ENCODE assay signal across 19 mouse cellular contexts in the genomic region with DNA sequence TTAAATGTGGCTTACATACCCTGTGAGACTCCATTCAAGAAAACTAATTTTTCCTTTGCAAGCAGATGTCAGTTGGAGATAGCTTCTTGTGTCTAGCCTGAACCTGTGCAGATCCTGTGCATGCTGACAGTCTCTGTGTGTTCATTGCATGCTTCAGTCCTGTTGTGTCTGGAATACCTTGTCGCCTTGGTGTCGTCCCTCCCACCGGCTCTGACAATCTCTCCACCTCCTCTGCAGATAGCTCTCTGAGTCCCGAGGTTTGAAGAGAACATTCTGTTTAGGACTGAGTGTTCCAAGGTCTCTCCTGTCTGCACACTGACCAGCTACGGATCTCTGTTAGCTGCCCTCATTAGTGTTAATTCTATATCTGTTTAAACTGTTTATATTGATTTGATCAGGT.
"Had no signal": no experiment of that assay in that cellular context is flagged by ENCODE, and none has a peak within 500 bp of the region (broad histone marks: within the 10 kb centered on the region; RNA-seq: fewer than 3 reads in every experiment).

No protein-coding gene starts in this region.

- H3K27me3 ChIP-seq: neural tube, embryonic 13.5 days; neural tube, embryonic 15.5 days had no signal

- H3K36me3 ChIP-seq: midbrain, embryonic 10.5 days; midbrain, embryonic 12.5 days; neural tube, embryonic 13.5 days; neural tube, embryonic 15.5 days had no signal

- H3K9ac ChIP-seq: lung, embryonic 14.5 days; midbrain, embryonic 12.5 days; neural tube, embryonic 13.5 days; neural tube, embryonic 15.5 days had no signal

- H3K9me3 ChIP-seq: midbrain, embryonic 10.5 days; midbrain, embryonic 12.5 days; neural tube, embryonic 13.5 days; neural tube, embryonic 15.5 days had no signal

- H3K4me3 ChIP-seq: midbrain, embryonic 10.5 days; midbrain, embryonic 12.5 days; myocyte; neural tube, embryonic 13.5 days; neural tube, embryonic 15.5 days had no signal

- H3K4me1 ChIP-seq: midbrain, embryonic 10.5 days; midbrain, embryonic 12.5 days; neural tube, embryonic 15.5 days had no signal

- ATAC-seq: midbrain, embryonic 16.5 days had no signal

- H3K4me2 ChIP-seq: lung, embryonic 14.5 days; midbrain, embryonic 12.5 days; neural tube, embryonic 13.5 days; neural tube, embryonic 15.5 days had no signal

- DNase-seq: lung, adult 18-20 months; lung, embryonic 14.5 days; lung, postnatal 10 days; lung, postnatal 4 days; midbrain, embryonic 14.5 days; retina, postnatal 1 day; right cerebral cortex, adult 18-20 months; right cerebral cortex, postnatal 25 days; right cerebral cortex, postnatal 4 days; spleen, adult 18-20 months; thymus, adult 18-20 months; thymus, postnatal 14 days; thymus, postnatal 36 days had no signal

- H3K27ac ChIP-seq: midbrain, embryonic 10.5 days; midbrain, embryonic 12.5 days; neural tube, embryonic 13.5 days; neural tube, embryonic 15.5 days had no signal
